Mouse (Mus musculus): Measurements from ENCODE around the gene Hyal5. TPM values are rescaled to one million over a fixed set of nuclear protein-coding genes. Genes with fewer than 3 reads are reported as not detected.

The Hyal5 gene
- 0.31 and 0.56 TPM in 2 replicates for polyA plus RNA-seq (2012; rRNA removed)

DNA sequence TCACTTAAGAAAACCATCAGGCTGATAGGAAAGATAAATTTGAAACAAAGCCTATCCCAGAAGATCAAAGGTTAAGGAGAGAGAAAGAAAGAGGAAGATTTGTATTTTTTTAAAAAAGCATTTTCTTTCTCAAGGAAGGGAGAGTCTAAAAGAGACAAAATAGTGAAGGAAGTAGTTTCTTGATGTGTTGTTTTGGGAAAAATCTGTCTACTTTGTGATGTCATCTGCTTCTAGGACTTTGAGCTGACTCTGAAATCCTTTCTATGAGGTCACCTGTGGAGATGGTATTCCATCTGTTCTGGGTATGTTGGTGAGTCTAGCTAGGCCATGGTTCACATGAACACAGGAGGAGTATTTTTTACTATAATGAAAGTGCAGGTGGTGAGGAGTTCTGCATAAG, at the start of gene Hyal5:
TSS of gene Hyal5 (plus strand) at position 301 of the 400 bp plus-strand sequence.
- no peak for DNase-seq (ENCODE audit: low spot score)

DNA sequence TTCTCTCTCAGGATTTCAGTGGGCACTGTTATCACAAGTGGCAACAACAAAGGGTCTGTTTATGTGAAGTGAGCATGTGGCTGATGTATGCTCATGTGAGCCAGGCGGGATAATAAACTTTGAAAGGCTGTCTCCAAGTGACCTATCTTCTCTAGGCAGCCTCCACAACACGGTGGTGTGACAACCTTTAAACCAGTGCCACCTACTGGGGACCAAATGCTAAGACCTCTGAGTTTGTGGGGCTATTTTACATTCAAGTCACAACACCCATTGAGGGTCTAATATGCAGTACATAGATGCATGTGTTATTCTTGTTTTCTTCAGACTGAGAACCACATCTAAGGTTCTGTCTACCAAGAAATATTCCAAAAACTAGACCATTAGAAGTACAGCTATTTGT, 35.7 kb upstream of the Hyal5 start:
- no peak for DNase-seq (ENCODE audit: low spot score)

- no peak for DNase-seq (ENCODE audit: low spot score)
Observed at GRCm38 (mm10) chr6:24860320-24860719, 2.5 kb downstream of the Hyal5 start.

DNA sequence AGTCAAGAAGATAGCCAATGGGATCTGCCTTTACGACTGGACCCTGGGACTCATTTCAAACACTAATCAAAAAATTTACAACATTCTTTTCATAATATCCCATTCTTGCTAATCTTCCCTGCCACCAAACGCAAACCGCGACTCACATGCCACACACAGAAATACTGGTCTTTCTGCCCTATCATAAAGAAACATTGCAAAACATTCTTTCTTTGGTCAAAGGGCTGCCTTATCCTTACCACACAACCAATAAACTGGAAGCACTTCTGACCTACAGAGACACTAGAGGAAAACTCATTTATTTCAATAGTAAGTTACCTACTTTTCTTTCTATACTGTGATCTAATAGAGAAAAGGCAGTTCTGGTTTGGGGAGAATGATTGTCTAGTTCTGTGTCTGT, 5.9 kb downstream of the Hyal5 start:
- no peak for DNase-seq (ENCODE audit: low spot score)

DNA sequence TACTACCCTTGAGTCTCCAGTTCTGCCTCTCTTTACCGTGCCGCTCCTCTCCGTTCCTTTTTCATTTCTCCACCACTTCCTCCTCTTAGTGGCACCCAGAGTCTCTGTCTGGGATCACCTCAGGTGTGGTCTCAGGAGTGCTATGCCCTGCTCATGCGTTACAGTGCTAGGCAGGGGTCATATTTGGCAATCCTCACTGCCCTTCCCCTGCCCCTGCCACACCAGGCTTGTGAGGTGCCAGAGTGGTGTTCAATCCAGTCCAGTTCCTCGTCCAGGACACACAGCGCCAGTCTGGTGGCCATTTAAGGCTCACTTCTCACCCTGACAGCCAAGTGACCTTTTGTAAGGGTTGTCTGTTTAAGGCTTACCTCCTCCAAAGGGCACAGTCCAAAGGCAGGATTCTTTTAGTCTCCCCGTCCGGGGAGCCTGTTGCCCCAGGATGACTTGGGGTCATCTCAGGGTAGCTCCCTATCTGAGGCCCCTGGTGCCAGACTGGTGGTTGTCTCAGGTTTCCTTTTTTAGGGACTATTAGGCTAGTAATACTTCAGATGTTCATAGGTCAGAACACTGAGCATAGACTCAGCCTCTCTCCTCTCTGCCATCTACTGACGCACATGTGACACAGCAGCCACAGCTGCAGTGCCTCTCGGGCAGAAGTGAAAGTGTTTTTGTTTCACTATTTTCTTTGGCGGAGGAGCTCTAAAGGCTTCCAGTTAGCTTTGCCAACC, 36.5 kb downstream of the Hyal5 start:
- no peak for DNase-seq (ENCODE audit: low spot score)

DNA sequence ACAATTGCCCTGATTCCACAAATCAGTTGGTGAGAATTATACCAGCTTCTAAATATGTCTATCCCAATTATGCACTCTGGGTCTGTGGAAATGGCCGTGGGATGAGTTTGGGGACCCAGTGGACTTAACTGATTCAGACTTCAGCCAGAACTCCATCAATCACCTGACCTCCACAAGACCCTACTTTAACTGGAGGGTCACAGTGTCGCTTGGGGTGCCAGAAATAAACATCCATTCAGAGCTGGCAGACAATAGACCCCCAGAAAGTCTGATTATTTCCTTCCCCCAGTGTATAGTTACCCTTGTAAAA, 37.0 kb downstream of the Hyal5 start:
- no peak for DNase-seq (ENCODE audit: low spot score)

GRCm38 (mm10) chr6:24905101-24905500, 47.3 kb downstream of the Hyal5 start:
- DNase-seq (ENCODE audit: low spot score), result no peak

- no peak for DNase-seq (ENCODE audit: low spot score)
Observed at GRCm38 (mm10) chr6:24907824-24908223, 50.0 kb downstream of the Hyal5 start.

DNA sequence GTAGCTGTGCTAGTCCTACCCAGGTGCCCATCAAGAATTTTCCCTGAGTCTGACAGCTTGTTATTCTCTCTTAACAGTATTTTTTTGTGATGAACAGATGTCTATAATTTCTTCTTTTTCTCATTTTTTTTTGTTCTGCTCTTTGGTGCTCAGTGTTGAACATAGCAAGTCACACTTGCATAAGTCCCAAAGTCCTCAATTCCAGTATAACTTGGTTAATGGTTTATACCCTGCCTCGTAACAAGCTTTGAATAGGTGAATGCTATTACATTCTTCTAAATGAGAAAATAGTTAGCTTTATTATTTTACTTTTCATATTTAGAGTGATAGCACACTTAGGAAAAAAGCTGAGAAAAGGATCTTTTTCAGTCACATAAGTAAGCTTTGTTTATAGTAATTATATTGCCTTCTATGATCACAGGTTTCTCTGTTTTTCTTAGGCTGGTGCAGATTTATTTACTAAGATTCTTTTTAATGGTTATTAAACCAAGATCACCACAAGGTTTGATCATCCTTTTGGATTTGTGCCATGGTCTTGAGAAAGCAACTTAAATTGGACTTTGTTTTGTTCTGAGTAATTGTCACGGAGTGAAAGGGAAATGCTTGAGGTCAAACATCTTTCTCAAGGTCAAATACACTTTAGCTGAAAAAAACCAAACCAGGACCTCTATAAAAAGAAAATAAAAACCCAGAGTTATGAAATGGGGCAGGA, 52.4 kb downstream of the Hyal5 start:
- no peak for DNase-seq (ENCODE audit: low spot score)

- no peak for DNase-seq (ENCODE audit: low spot score)
Observed at GRCm38 (mm10) chr6:24910728-24911105, 52.9 kb downstream of the Hyal5 start.

- no peak for DNase-seq (ENCODE audit: low spot score)
Observed at GRCm38 (mm10) chr6:24913591-24913990, 55.8 kb downstream of the Hyal5 start.

- DNase-seq (ENCODE audit: low spot score), result no peak
Observed at GRCm38 (mm10) chr6:24925076-24925785, 67.4 kb downstream of the Hyal5 start.

Other genes starting within 250 kb of the Hyal5 start
- gene Wasl, start 193.0 kb upstream of the Hyal5 start, polyA plus RNA-seq (2012; rRNA removed), result 47.4 and 53.8 TPM in 2 replicates
- 0.01 TPM in 1 of 2 replicates, not detected in the other for gene Hyal6, start 124.8 kb upstream of the Hyal5 start, polyA plus RNA-seq (2012; rRNA removed)
- 0.01 TPM in 1 of 2 replicates, not detected in the other for gene Hyal4, start 109.7 kb upstream of the Hyal5 start, polyA plus RNA-seq (2012; rRNA removed)
- gene Spam1, start 66.8 kb upstream of the Hyal5 start, polyA plus RNA-seq (2012; rRNA removed), result not detected in 2 replicates
- 9.3 and 12.0 TPM in 2 replicates for gene Tmem229a, start 98.3 kb downstream of the Hyal5 start, polyA plus RNA-seq (2012; rRNA removed)